Mouse (Mus musculus) neural tube, embryonic 13.5 days (tissue): ENCODE results near the gene Srek1ip1. TPM values are rescaled to one million over a fixed set of nuclear protein-coding genes. Genes with fewer than 3 reads are reported as not detected.
A peak's percentile ranks its signal among the peaks of the same experiment; 100 is the strongest.

Source experiments
- ATAC-seq: fragments of 200-750 bp; cut with Nextera tagmentation; 2 replicates; pipeline ENCODE4 v1.8.0; 2017; ENCODE audit warnings: low read depth, mild to moderate bottlenecking, moderate TSS enrichment, moderate library complexity
- H3K27ac ChIP-seq: fragments of 300-500 bp; sonication (generic); replicated peaks from 2 replicates; pipeline ENCODE4 v1.5.1; 2015; ENCODE audit warnings: moderate library complexity, mild to moderate bottlenecking, inconsistent platforms
- H3K27me3 ChIP-seq: fragments of 300-500 bp; sonication (generic); 2 replicates; pipeline ENCODE4 v1.6.1; 2015; ENCODE audit warnings: mild to moderate bottlenecking, inconsistent platforms
- H3K36me3 ChIP-seq: fragments of 300-500 bp; sonication (generic); 2 replicates; pipeline ENCODE4 v1.6.1; 2015; ENCODE audit warnings: mild to moderate bottlenecking, inconsistent platforms
- H3K4me1 ChIP-seq: fragments of 300-500 bp; sonication (generic); replicated peaks from 2 replicates; pipeline ENCODE4 v1.6.1; 2015; ENCODE audit warnings: inconsistent platforms
- H3K4me2 ChIP-seq: fragments of 300-500 bp; sonication (generic); 2 replicates; pipeline ENCODE4 v1.6.1; 2015; ENCODE audit warnings: inconsistent platforms, mild to moderate bottlenecking, moderate library complexity
- H3K4me3 ChIP-seq: fragments of 300-500 bp; sonication (generic); 2 replicates; pipeline ENCODE4 v1.5.1; 2015; ENCODE audit warnings: mild to moderate bottlenecking, inconsistent platforms
- H3K9ac ChIP-seq: fragments of 300-500 bp; sonication (generic); 2 replicates; pipeline ENCODE4 v1.6.1; 2015; ENCODE audit warnings: moderate library complexity, mild to moderate bottlenecking, inconsistent platforms
- H3K9me3 ChIP-seq: fragments of 300-500 bp; sonication (generic); 2 replicates; pipeline ENCODE4 v1.6.1; 2016; ENCODE audit warnings: inconsistent platforms
- WGBS: fragments of 180-500 bp; shearing (Covaris S2); methylation state at CpG from one replicate; pipeline ENCODE4 v1.1.7; 2015; 5-methylcytosine and 5-hydroxymethylcytosine counted together
- polyA plus RNA-seq: library from polyadenylated mRNA; unstranded; fragments of >200 nt; fragmentation: Nextera tagmentation; extraction: Ambion mirVana; gene quantifications from 2 replicates; pipeline ENCODE4 v1.2.1, GENCODE M21; 2015

Srek1ip1 gene
- polyA plus RNA-seq, 1 experiment from 2014 or later, result 17.5 TPM

DNA sequence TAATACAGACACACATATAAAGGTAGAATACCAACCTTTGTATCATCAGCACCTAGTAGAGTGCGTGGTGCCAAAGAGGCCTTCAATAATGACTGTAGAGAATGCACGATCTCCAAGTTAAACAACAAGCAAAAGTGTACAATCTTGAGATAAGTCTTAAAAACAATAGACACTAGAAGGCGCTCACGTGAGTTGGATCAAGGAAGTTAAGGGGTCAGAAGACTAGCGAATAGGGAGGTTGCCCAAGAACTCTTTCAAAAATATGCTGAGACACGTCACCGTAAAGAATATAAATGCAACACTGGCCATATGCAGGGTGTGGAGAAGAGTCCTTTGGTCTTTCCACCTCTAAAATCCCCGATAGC lies 24.0 kb downstream of the Srek1ip1 start:
- 12% methylated on average over 8 of the region's 8 CpGs for WGBS
- no peaks in the 10 kb centered on the region for H3K27me3 ChIP-seq
- peak overlapping the region; percentile 59 for H3K4me2 ChIP-seq
- no peaks in the 10 kb centered on the region for H3K9me3 ChIP-seq
- H3K4me3 ChIP-seq, result peak overlapping the region; percentile 78
- H3K27ac ChIP-seq, result no peak overlapping the region
- H3K36me3 ChIP-seq, result no peaks in the 10 kb centered on the region
- no peak; the same call in 1 of the 2 replicates for ATAC-seq
- H3K9ac ChIP-seq, result peak overlapping the region; percentile 88
- H3K4me1 ChIP-seq, result peaks cover 30% of the 10 kb centered on the region

DNA sequence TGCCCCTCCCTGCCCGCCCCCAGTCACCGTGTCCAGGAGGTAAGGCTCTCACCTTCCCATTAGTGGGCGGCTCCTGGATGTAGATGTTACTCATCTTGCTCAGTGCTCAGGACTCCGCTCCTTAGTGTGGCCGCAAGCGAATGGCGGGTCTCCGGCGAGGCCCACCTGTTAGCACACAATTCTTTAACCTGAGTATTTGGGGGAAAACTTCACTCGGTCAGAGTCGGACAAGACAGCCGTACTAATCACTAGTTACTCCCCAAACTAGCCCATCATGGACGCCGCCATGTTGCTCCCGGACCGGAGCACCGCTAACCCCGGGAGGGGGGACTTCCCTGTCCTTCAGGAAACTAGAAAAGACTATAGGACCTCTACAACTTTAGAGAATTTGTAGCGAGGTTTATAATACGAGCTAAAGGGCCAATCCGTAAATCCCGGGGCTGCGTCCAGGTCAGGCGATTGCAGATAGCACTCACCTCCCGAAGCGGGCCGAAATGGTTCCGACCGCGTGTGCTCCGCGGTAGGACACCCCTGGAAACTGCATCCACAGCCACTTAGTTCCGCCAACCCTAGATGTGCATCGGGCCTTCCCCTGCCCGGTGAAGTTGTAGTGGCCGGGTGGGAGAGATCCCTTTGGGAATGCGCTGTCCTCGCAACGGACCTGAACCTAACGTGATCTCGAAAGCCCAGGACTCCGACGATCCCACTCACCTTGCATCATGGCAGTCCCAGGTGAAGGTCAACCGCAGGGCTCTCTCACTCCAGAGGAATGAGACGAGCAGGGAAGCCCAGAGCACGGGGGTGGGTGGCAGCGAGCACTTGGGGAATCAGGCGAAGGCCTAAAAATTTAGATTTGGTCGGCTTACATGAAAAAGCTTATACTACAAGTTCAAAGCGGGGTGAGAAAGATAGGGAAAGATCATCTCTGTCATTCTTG lies 24.6 kb downstream of the Srek1ip1 start, which contains the start of gene Cwc27:
Cwc27 (minus strand) TSS at position 508 of the 937 bp plus-strand sequence.
- H3K27ac ChIP-seq, result peak within 1 kb of the TSS; percentile 79
- ATAC-seq, result peak; percentile 97

DNA sequence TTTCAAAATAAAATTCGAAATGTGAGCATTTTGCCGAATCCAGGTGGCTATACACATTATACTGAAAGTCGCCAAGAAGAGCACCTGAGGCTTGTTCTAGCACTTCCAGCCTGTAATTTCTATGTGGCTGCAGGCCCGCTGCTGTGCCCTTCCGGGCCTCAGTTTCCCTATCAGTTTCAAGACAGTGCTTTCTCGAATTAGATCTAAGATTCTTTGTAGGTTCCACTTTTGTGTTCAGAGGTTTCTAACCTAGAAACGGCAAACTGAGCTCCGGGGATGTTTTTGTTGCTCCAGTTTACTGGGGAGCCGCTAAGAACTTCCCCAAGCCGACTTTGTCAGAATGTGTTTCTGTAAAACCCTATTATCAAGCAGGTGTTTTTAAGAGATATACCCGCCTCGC lies 25.4 kb downstream of the Srek1ip1 start:
- H3K4me1 ChIP-seq, result peaks cover 36% of the 10 kb centered on the region
- WGBS, result 61% methylated on average over 12 of the region's 12 CpGs

More for the DNA sequence above, 24.6 kb downstream of the Srek1ip1 start, which contains the start of gene Cwc27:
- no peaks in the 10 kb centered on the region for H3K27me3 ChIP-seq
- peaks cover 30% of the 10 kb centered on the region for H3K4me1 ChIP-seq
- 1% methylated on average over 50 of the region's 50 CpGs for WGBS
- peak within 1 kb of the TSS; percentile 78 for H3K4me3 ChIP-seq
- H3K4me2 ChIP-seq, result peak within 1 kb of the TSS; percentile 59
- H3K36me3 ChIP-seq, result no peaks in the 10 kb centered on the region
- peak within 1 kb of the TSS; percentile 88 for H3K9ac ChIP-seq
- no peaks in the 10 kb centered on the region for H3K9me3 ChIP-seq

DNA sequence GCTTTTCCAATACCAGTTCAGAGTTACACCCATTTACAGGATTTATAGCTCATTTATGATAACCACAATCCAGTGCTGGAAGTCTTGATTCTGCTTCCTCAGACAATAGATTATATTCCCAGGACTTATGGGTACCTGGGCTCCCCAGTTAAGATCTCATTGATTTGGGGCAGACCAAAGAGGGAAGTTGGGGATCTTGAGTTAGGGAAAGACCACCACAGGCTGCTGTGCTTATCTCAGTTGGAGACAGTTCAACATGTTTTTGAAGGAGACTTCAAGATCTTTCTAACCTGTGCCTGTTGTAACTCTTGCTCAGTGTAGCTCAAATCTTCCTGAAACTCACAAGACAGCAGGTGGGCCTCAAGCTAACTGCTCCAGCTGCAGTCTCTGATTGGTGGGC lies 28.9 kb downstream of the Srek1ip1 start:
- Histone ChIP-seq H3K27ac (no peak overlapping the region), H3K9me3 (no peaks in the 10 kb centered on the region), H3K27me3 (no peaks in the 10 kb centered on the region), H3K4me1 (peaks cover 28% of the 10 kb centered on the region), H3K36me3 (no peaks in the 10 kb centered on the region), H3K9ac (no peak overlapping the region), H3K4me2 (no peak overlapping the region), H3K4me3 (no peak overlapping the region)
- ATAC-seq, result no peak

More for the DNA sequence above, 25.4 kb downstream of the Srek1ip1 start:
- Histone ChIP-seq H3K27ac (no peak overlapping the region), H3K9ac (peak overlapping the region; percentile 88), H3K9me3 (no peaks in the 10 kb centered on the region), H3K4me3 (peak overlapping the region; percentile 78), H3K27me3 (no peaks in the 10 kb centered on the region), H3K4me2 (peak overlapping the region; percentile 59), H3K36me3 (no peaks in the 10 kb centered on the region)
- no peak for ATAC-seq

DNA sequence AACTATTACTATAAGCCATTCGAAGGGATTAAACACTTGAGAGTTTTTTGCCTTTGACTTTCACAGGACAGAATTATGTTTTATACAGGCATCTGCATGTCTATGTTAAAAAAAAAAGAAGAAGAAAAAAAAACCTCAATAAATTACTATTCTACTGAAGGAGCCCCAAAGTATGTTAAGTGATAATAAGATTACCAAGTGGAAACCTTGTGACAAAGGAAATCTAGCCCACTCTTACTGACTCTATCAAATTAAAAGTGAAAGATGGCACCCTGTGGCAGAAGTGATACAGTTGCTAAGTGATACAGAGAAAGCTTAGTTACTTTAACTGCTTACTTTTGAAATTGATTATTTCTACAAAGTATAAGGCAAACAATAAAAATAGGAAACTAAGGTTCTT lies 29.6 kb downstream of the Srek1ip1 start:
- WGBS, result 88% methylated on average over 1 of the region's 1 CpGs
- Histone ChIP-seq H3K4me1 (peaks cover 27% of the 10 kb centered on the region), H3K9ac (no peak overlapping the region), H3K36me3 (peaks cover under 1% of the 10 kb centered on the region), H3K27me3 (no peaks in the 10 kb centered on the region), H3K4me3 (no peak overlapping the region), H3K27ac (no peak overlapping the region), H3K9me3 (no peaks in the 10 kb centered on the region), H3K4me2 (peak overlapping the region; percentile 32; the same call in 1 of the 2 replicates)
- no peak for ATAC-seq

DNA sequence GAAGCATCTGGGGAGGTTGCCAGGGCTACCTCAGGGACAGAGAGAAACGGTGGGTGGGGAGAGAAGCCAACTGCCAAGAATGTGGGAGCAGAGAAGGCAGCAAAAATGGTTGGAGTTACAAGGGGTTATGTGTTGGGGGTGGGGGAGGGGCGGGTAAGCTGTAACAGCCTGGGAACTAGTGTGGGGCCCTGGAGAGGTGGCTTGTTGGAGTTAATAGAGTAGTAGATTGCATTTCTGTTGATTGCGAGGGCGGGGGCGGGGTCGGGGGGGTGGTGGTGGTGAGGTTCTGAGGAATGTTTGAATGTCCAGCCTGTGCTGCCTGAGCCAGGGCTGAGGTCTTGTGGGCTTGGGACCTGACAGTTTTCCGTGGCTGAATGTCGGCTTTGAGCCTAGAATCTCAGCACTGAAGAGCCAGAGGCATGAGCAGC lies 30.1 kb downstream of the Srek1ip1 start:
- H3K27me3 ChIP-seq, result no peaks in the 10 kb centered on the region
- H3K27ac ChIP-seq, result 0 out of 2 replicates have a peak overlapping the region, but pooled peaks have one; percentile 46
- H3K9me3 ChIP-seq, result no peaks in the 10 kb centered on the region
- peak overlapping the region; percentile 32 for H3K4me2 ChIP-seq
- peaks cover 25% of the 10 kb centered on the region for H3K4me1 ChIP-seq
- H3K9ac ChIP-seq, result peak overlapping the region; percentile 5; the same call in 1 of the 2 replicates
- H3K4me3 ChIP-seq, result no peak overlapping the region
- WGBS, result 11% methylated on average over 8 of the region's 8 CpGs
- H3K36me3 ChIP-seq, result peaks cover 6% of the 10 kb centered on the region
- peak; percentile 83; the same call in 1 of the 2 replicates for ATAC-seq

DNA sequence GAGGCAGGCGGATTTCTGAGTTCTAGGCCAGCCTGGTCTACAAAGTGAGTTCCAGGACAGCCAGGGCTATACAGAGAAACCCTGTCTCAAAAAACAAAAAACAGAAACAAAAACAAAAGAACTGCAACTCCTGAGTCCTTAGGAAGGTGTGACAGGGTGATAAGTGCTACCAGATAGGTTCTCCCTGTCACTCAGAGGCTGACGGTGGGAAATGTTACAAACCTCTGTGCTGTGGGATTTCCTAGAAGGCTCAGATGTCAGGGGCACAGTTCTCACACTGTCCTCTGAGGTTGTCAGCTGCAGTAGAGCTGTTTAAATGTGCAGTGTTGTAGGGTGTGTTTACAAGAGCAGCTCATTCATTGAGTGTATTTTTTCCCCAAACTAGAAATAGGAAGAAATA lies 33.2 kb downstream of the Srek1ip1 start:
- 0 out of 2 replicates have a peak, but pooled peaks cover 3% of the 10 kb centered on the region for H3K9me3 ChIP-seq
- no peak overlapping the region for H3K4me2 ChIP-seq
- no peak for ATAC-seq
- no peaks in the 10 kb centered on the region for H3K27me3 ChIP-seq
- peaks cover 9% of the 10 kb centered on the region; the same call in 1 of the 2 replicates for H3K4me1 ChIP-seq
- H3K9ac ChIP-seq, result no peak overlapping the region
- no peak overlapping the region for H3K4me3 ChIP-seq
- WGBS, result 83% methylated on average over 2 of the region's 2 CpGs
- no peak overlapping the region for H3K27ac ChIP-seq
- peaks cover 35% of the 10 kb centered on the region for H3K36me3 ChIP-seq

DNA sequence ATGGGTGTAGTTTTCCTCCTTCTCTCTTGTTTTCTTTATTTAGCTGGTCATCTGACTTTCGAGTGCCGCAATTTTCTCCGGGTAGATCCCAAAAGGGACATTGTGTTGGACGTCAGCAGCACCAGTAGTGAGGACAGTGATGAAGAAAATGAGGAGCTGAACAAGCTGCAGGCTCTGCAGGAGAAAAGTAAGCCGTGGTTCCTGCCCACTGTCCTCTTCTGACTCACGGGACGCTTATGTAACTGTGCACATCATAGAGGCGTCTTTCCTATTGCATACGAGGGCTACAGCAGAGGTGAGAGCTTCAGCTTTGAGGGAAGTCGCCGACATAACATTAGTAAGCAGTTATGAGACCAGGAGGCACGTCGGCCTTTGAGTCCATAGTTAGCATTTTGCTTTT lies 40.5 kb downstream of the Srek1ip1 start:
- Histone ChIP-seq H3K36me3 (peaks cover 80% of the 10 kb centered on the region), H3K4me3 (no peak overlapping the region), H3K4me1 (no peaks in the 10 kb centered on the region), H3K4me2 (no peak overlapping the region), H3K27me3 (no peaks in the 10 kb centered on the region), H3K9ac (no peak overlapping the region), H3K27ac (no peak overlapping the region), H3K9me3 (no peaks in the 10 kb centered on the region)
- 95% methylated on average over 13 of the region's 13 CpGs for WGBS
- no peak for ATAC-seq

DNA sequence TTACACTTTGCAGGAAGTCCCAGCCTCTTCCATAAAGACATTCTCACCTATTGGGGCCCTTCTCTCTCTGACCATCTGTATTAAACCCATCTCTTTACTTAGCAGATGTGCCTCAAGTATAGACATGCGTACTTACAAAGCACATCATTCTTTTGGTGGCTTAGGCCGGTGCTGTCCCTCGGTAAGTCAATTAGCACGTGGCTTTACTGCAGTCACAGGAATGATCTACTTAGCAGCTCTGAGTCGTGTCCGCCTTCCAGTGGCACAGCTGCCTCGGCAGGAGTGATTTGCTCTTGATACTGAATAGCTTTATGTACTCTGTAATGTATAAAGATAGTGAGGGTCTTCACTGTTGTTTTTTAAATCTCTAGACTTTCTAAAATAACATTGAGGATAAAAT lies 45.3 kb downstream of the Srek1ip1 start:
- H3K27me3 ChIP-seq, result no peaks in the 10 kb centered on the region
- H3K27ac ChIP-seq, result no peak overlapping the region
- no peak for ATAC-seq
- H3K4me1 ChIP-seq, result no peaks in the 10 kb centered on the region
- H3K9me3 ChIP-seq, result no peaks in the 10 kb centered on the region
- H3K4me3 ChIP-seq, result no peak overlapping the region
- 70% methylated on average over 7 of the region's 7 CpGs for WGBS
- H3K36me3 ChIP-seq, result peaks cover 44% of the 10 kb centered on the region
- H3K9ac ChIP-seq, result no peak overlapping the region
- H3K4me2 ChIP-seq, result no peak overlapping the region

DNA sequence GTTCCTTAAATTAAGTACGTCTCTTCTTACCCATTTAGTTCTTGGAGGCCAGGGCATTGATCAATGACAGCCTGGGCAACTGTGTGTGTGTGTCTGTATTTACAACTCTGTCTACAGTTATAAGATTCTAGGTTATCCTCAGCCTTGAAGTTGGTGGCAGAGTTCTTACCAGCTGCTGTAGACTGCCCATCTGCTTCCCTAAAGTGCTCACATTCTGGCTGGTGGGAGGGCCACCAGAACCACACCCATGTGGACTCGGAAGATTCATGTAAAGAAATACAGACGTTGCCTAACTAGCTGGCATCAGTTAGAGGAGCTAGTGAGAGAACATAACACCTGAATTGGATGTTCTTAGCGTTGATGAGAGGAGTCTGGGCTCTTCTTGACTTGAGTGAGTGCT lies 49.7 kb downstream of the Srek1ip1 start:
- Histone ChIP-seq H3K4me1 (no peaks in the 10 kb centered on the region), H3K4me3 (no peak overlapping the region), H3K27ac (no peak overlapping the region), H3K9me3 (no peaks in the 10 kb centered on the region), H3K36me3 (peaks cover 13% of the 10 kb centered on the region), H3K9ac (no peak overlapping the region), H3K27me3 (no peaks in the 10 kb centered on the region), H3K4me2 (no peak overlapping the region)
- ATAC-seq, result no peak
- WGBS, result 83% methylated on average over 4 of the region's 4 CpGs

DNA sequence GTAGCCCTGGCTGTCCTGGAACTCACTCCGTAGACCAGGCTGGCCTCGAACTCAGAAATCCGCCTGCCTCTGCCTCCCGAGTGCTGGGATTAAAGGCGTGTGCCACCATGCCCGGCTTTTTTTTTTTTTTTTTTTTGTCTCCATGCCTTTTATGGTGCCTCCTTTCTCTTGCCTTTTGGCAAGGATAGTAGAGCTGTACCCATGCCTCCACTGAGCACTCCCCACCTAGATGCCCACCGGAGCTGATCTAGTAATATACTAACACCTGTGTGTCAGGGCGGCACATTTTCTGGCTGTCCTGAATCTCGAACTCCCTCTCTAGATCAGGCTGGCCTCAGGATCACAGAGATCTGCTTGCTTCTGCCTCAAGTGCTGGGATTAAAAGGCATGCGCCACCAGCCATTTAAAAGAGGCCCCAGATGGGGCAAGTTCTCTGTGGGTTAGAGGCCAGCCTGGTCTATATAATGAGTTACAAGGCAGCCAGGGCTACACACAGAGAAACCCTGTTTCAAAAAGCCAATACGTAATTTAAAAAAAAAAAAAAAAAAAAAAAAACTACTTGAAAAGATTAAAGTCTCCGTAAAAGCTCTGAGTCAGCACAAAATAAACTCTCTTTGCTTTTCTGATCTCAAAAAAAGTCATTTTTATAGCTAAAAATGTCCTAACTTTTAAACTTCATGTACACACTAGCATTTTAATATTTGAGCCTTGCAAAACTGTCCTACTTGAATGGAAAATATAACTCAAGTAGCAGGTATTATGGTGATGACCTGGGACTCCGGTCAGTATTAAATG lies 51.2 kb downstream of the Srek1ip1 start:
- no peak overlapping the region for H3K9ac ChIP-seq
- no peaks in the 10 kb centered on the region for H3K4me1 ChIP-seq
- no peaks in the 10 kb centered on the region for H3K9me3 ChIP-seq
- H3K4me3 ChIP-seq, result no peak overlapping the region
- no peaks in the 10 kb centered on the region for H3K27me3 ChIP-seq
- no peak for ATAC-seq
- WGBS, result 81% methylated on average over 10 of the region's 13 CpGs
- peaks cover 4% of the 10 kb centered on the region for H3K36me3 ChIP-seq
- H3K4me2 ChIP-seq, result no peak overlapping the region
- H3K27ac ChIP-seq, result no peak overlapping the region

DNA sequence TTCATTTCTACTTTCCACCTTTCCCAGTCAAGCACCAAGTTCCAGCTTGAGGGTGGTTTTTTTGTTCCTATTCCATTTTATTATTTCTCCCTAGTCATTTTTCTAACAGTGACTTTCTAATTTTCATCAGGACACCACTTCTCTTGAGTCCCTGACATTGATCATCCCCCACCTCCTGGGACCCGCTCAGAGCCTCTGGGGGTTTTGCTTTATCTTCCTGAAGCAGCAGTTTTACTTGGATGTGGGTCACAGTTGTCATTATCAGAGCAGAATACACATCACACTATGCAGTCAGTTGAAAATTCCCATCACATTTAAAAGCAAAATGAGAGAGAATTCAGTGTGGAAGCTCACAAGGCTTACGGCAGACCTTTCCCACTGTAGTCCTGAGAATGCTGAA lies 61.4 kb downstream of the Srek1ip1 start:
- H3K27me3 ChIP-seq, result no peaks in the 10 kb centered on the region
- no peaks in the 10 kb centered on the region for H3K36me3 ChIP-seq
- no peak overlapping the region for H3K4me3 ChIP-seq
- H3K9ac ChIP-seq, result no peak overlapping the region
- WGBS, result 76% methylated on average over 2 of the region's 2 CpGs
- no peak overlapping the region for H3K27ac ChIP-seq
- no peak overlapping the region for H3K4me2 ChIP-seq
- no peaks in the 10 kb centered on the region for H3K9me3 ChIP-seq
- no peaks in the 10 kb centered on the region for H3K4me1 ChIP-seq
- ATAC-seq, result no peak
